Mouse (Mus musculus): ENCODE results near the gene AC140267.1. TPM values are rescaled to one million over a fixed set of nuclear protein-coding genes. Genes with fewer than 3 reads are reported as not detected.
A peak's percentile ranks its signal among the peaks of the same experiment; 100 is the strongest.

Gene AC140267.1
- total RNA-seq, 2 experiments from 2014 or later: not detected

DNA sequence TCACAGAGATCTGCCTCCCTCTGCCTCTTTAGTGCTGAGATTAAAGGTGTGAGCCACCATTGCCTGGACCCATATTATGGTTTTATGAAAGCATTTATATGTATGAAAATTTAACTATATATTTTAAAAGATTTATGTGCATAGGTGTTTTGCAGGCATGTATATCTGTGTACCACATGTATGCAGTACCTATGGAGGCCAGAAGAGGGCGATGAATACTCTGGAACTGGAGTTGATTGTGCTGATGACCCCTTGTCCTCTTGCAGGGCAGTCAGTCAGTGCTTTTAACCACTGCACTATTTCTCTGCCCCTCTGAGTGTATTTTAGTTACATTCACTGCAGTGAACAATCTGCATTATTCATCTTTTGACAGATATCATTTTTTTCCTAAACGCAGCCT lies 9.8 kb upstream of the AC140267.1 start:
- peak; percentile 76 for ATAC-seq (replicated peaks; ENCODE audit: low FRiP score, poor library complexity, severe bottlenecking)

DNA sequence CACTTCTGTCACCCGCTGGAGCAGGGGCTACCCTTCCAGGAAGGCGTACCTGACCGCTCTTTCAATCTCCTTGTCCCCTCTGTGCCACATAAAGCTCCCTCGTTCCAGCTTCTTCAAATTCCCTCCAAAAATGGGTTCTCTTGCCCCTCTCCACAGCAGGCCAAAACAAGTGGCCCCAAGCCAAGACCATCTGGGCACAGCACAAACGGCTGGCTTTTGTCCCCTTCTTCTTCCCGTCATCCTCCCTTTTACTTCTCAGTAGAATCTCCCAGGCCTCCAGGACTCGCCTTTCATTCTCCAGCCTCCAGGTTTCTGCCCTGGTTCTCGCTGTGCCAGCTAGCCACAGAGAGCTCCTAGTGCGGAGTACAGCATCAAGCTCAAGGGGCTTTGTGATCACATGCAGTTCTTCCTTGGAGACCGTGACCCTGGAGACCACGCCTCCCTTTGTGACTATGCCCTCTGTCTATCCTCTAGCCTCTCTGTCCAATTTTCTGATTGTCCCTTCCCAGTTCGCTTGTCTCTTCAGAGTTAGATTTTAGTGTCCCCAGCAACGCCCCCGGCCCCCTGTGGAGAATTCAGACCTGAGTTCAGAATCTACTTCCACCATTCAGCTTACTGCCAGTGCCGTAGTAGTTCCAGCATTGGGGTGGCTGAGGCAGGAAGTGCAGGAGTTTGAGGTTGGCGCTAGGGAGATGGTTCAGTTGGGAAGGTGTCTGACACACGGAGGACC lies 7.4 kb upstream of the AC140267.1 start:
- no peak for ATAC-seq (replicated peaks; ENCODE audit: low FRiP score, poor library complexity, severe bottlenecking)

DNA sequence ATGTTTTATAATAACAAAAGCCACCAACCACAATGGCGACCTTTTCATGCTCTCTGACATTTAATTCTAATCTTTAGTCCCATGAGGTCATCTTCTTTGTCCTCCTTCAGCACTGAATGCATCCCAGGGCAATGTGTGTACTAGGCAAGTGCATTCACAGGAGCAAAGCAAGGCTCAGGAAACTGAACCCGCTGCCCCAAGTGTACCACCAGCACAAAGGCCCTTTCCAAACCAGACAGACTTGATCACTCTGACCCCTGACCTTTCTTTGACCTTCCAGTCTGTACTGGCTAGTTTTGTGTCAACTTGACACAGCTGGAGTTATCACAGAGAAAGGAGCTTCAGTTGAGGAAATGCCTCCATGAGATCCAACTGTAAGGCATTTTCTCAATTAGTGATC lies 3.3 kb upstream of the AC140267.1 start:
- ATAC-seq (replicated peaks; ENCODE audit: low FRiP score, poor library complexity, severe bottlenecking): no peak

DNA sequence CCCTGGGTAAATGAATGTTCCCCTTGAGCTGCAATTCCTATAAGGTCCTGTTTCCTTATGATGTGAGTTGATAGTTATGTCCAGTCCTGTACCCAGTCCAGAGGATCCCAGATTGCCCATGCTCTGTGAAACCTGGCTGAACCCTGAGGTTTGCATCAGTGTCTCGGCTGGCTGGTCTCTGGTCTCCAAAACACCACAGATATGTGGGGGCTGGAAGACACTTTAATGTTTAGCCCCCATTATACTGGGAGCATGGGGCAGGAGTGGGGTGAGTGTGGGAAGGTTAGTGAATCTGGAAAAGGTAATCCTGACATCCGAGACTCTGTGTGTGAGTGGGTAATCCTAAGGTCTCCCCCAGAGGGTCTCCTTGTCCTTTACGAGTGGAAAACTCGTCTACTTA lies 2.6 kb upstream of the AC140267.1 start:
- ATAC-seq (replicated peaks; ENCODE audit: low FRiP score, poor library complexity, severe bottlenecking): no peak

DNA sequence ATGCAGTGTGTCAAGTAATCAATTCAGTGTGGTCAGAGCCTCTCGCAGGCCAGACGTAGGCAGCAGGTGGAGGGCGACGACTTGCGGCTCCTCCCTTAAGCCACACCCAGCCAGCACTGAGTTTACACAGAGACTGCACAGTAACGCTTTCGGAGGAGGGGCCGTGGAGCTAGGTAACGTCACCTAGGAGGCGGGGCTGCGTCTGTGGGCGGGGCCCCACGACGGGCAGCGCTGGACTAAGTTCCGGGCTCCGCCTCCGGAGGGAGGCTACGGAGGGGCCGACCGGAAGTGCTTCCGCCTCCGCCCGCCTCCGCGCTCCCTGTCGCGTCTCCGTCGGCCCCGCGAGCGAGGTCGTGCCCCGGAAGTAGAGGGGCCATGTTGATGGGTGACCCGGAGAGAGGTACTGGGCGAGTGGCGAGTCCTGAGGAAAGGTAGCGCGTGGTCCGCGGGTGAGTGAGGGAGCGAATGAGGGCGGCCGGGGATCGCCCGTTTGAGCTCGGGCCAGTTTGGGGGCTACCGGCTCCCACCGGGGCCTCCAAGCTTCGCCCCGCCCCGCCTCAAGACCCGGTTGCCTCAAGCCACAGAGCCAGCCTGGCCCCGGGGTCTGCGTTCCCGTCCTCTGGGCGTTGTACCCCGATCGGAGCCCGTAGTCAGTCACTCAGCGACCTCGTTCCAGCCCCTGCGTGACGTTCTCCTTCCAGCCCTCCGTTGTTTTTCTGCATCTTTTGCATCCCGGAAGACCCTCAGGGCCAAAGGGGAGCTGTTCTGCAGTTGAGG lies 1.7 kb upstream of the AC140267.1 start, which contains the start of gene Mief1:
Gene Mief1 (plus strand): TSS at position 286 of the 777 bp plus-strand sequence.
- peak; percentile 95 for ATAC-seq (replicated peaks; ENCODE audit: low FRiP score, poor library complexity, severe bottlenecking)

DNA sequence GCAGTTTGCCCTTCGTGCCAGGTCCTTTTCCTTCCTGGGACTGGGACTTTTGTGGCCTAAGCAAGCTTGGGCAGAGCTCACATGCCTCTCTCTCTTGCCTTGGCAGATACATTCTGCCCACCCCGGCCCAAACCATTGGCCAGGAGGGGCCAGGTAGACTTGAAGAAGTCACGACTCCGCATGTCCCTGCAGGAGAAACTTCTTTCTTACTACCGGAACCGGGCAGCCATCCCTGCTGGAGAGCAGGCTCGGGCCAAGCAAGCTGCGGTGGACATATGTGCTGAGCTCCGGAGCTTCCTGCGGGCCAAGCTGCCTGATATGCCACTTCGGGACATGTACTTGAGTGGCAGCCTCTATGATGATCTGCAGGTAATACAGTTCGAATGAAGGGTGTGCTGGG lies 12.5 kb downstream of the AC140267.1 start:
- no peak for ATAC-seq (replicated peaks; ENCODE audit: low FRiP score, poor library complexity, severe bottlenecking)

DNA sequence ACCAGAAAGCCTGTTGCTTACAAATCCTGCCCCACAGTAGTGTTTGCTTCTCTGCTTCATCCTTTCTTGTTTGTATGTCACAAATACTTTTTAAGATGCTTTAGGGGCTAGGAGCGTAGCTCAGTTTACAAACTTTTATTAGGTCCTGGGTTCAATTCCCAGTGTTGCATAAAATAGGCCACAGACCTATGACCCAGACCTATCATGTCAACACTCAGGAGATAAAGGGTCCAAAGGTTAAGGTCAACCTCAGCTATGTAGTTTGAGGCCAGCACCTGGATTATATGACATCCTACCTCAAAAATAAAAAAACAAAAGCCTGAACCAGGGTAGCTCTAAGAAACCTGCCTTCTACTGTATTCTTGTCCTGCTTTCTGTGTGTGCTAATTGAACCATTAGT lies 13.0 kb downstream of the AC140267.1 start:
- no peak for ATAC-seq (replicated peaks; ENCODE audit: low FRiP score, poor library complexity, severe bottlenecking)

DNA sequence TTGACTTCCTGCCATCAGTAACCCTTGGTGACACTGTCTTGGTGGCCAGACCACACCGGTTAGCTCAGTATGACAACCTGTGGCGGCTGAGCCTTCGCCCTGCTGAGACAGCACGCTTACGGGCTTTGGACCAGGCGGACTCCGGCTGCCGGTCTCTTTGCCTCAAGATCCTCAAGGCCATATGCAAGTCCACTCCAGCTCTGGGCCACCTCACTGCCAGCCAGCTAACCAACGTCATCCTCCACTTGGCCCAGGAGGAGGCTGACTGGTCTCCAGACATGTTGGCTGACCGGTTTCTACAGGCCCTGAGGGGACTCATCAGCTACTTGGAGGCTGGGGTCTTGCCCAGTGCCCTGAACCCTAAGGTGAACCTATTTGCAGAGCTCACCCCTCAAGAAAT lies 14.0 kb downstream of the AC140267.1 start:
- ATAC-seq (replicated peaks; ENCODE audit: low FRiP score, poor library complexity, severe bottlenecking): no peak

DNA sequence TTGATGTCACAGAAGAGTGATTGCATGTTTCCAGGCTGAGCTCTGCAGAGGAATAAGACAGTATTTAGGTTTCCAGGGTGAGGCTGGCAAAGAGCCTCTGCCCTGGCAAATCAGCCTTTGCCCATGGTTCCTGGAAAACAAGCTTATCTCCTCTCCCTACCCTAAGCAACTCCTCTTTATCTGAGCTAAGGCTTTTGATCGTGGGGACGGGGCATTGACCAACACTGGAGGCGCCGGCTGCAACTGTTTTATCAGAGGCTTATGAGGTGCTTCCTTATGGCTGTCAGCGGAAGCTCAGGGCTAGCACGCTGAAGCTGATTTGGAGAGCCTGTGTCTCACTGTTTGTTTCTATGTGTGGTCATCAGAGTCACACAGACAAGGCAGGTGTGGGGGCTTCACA lies 15.0 kb downstream of the AC140267.1 start:
- peak; percentile 32 for ATAC-seq (replicated peaks; ENCODE audit: low FRiP score, poor library complexity, severe bottlenecking)

DNA sequence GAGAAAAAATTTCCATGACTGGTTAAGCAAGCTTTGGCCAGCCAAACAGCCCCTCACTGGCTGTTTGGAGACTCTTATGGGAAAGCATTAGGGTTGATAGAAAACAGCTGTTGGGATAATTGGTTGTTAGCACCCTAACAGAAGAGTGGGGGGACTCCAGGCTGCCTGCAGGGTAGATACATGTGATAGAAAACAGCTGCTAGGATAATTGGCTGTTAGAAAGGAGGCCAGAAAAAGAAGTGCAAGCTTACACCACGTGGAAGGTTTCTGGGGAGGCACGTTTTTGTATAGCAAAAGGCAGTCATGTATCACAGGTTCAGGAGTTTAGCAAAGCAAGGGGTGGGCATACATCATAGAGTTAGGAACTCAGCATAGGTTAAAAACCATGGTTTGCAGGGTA lies 17.9 kb downstream of the AC140267.1 start:
- no peak for ATAC-seq (replicated peaks; ENCODE audit: low FRiP score, poor library complexity, severe bottlenecking)

DNA sequence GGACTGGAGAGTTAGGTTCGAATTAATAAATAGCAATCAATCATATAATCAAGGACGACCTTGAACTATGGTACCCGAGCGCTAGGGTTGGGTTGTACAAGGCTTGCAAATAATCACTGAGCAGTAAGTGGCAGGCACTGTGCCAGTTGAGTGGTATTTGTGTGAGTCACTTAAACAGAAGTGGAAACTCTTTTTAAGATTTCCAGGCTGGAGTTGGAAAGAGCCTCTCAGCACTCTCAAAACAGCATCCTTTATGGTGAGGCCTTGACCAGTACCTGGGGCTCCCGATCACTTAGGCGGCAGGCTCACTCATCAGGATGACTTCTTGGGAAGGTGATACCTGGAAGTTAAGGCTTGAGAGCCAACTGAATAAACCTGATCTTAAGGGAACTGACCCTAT lies 18.6 kb downstream of the AC140267.1 start:
- ATAC-seq (replicated peaks; ENCODE audit: low FRiP score, poor library complexity, severe bottlenecking): no peak

DNA sequence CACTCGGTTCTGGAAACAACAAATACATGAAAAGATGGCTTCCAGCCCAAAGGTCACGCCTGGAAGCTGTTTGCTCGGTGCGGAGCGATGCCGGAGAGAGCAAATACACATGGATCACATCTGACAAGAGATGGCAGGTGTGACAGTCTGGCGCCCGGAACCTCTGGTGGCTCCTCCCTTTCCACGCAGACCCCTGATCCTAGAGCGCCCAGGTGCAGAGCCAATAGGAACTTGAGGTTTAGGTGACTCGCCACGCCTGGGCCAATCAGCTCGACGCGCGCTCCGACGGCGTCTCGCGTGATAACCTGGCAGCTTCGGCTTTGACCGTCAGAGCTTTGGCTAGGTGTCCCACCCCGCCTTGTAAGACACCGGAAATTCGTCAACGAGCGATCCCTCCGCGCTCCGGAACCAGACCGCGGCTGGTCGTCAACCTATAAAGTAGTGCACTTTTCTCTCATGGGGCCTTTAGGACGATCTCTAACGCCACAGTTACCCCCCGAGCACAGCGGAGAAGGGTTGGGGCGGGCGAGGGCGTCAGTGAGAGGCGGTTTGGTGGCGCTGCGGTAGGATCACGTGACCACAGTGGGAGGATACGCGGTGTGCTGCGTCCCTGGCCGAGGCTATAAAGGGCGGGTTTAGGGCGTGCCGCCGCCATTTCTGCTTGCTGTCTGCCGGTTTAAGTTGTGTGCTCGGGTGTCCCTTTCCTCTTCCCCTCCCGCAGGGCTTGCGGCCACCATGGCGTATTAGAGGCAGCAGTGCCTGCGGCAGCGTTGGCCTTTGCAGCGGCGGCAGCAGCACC lies 19.4 kb downstream of the AC140267.1 start, which contains the start of gene Atf4:
Gene Atf4 (plus strand): TSS at position 338 of the 799 bp plus-strand sequence.
- peak; percentile 77 for ATAC-seq (replicated peaks; ENCODE audit: low FRiP score, poor library complexity, severe bottlenecking)

DNA sequence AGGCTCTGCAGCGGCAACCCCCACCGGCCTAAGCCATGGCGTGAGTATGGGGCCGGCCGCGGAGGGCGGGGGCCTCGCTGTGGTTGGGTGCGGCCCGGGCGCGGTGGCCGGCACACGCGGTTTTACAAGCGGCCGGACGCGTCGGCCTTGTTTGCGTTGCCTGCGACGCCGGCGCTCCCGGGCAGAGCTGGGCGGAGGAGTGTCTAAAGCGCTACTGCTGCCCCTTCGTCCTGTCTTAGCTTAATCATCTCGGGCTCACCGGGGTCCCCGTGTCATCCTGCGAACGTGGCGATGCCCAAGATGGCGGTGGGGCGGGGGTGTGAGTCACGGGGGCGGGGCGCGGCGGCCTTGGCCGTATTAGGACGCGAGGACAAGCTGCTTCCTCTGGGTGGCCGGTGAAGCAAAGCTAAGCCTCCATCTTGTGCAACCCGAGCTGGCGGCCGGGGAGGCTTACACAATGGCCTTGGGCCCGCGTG lies 20.0 kb downstream of the AC140267.1 start:
- ATAC-seq (replicated peaks; ENCODE audit: low FRiP score, poor library complexity, severe bottlenecking): peak; percentile 34

DNA sequence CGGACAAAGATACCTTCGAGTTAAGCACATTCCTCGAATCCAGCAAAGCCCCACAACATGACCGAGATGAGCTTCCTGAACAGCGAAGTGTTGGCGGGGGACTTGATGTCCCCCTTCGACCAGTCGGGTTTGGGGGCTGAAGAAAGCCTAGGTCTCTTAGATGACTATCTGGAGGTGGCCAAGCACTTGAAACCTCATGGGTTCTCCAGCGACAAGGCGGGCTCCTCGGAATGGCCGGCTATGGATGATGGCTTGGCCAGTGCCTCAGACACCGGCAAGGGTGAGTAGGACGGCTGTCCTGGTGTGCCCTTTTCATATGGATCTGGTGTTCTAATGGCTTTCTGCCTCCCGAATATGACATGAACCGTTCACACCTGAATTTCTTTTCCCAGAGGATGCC lies 20.6 kb downstream of the AC140267.1 start:
- ATAC-seq (replicated peaks; ENCODE audit: low FRiP score, poor library complexity, severe bottlenecking): no peak

DNA sequence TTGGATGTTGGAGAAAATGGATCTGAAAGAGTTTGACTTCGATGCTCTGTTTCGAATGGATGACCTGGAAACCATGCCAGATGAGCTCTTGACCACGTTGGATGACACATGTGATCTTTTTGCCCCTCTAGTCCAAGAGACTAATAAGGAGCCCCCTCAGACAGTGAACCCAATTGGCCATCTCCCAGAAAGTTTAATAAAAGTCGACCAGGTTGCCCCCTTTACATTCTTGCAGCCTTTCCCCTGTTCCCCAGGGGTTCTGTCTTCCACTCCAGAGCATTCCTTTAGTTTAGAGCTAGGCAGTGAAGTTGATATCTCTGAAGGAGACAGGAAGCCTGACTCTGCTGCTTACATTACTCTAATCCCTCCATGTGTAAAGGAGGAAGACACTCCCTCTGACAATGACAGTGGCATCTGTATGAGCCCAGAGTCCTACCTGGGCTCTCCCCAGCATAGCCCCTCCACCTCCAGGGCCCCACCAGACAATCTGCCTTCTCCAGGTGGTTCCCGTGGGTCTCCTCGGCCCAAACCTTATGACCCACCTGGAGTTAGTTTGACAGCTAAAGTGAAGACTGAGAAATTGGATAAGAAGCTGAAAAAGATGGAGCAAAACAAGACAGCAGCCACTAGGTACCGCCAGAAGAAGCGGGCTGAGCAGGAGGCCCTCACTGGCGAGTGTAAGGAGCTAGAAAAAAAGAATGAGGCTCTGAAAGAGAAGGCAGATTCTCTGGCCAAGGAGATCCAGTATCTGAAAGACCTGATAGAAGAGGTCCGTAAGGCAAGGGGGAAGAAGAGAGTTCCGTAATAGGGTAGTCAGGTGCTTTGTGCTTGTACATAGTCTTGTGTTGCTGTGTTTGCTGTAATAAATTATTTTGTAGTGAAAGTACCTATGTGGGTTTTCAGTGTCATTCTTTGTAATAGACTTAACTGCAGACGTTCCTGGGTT lies 21.3 kb downstream of the AC140267.1 start:
- ATAC-seq (replicated peaks; ENCODE audit: low FRiP score, poor library complexity, severe bottlenecking): no peak

DNA sequence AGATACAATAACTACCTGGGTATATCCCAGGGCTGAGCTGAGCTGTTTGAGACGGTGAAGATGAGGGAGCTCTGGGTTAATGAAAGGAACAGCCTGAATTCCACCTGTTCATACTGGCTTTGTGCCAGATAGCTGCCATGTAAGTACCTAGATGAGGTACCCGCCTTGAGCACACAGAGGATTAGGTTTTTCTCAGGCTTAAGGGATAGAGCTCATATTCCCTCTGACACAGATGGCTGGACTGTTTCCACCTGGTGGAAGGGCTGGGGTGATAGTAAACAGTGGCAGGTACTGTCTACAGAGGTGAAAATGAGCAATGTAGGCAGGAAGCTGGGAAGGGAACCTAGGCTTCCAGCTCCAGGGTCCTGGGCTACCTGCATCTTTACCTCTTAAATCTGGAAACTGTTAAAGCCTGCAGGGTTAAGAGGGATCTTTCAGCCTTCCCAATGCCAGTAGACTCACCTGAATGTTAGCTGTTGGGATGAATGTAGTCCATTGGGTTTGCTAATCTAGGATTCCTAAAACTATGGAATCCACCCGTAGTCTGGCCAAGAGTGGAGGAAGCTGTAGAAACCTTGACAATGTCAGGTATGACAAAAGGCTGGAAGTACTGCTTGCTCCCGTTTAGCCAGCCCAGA lies 22.1 kb downstream of the AC140267.1 start:
- ATAC-seq (replicated peaks; ENCODE audit: low FRiP score, poor library complexity, severe bottlenecking): no peak

DNA sequence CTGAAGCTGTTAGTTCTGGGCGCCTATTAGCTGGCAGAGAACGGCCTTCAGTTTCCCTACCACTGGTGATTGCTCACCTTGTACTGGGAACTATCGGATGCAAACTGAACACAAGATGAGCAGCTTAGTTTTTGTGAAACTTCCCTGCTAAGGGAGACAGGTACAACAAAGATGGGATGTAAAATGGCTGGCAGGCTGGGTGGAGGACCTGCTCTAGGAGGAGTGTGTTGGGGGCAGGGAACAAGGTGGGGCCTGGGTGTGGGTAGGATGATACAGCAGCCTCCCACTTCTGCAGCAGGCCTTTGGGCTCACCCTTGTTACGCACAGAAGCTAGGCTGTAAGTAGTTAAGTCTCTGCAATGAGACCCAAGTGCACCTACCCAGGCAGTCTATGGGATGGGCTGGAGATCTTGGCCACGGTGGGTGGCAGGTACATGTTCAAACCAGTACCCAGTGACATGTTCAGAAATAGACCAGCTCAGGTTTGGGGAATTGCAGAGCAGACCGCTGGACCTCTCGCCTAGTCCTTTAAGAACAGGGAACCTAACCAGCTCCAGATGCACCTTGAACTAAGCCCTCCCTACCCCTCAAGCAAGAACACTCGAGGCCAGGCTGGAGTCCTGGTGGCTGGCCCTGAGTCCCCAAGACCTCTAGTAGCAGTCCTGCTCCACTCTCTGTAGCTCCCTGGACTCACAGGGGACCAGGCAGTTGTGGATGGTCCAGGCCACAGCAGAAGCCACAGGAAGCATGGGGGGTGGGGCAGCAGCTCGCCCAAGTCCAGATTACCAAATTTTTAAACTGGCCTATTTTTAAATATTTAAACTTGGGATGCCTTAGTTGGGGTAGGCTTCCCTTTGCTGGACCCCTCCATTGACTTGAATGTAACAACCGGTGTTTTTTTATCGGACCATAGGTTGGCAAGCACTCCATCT lies 22.9 kb downstream of the AC140267.1 start:
- ATAC-seq (replicated peaks; ENCODE audit: low FRiP score, poor library complexity, severe bottlenecking): peak; percentile 59

Data from erythroblast, adult 5-6 weeks (primary cell).